Mouse (Mus musculus) midbrain, embryonic 10.5 days (tissue): ENCODE measurements around the gene Cuedc1. TPM values are rescaled to one million over a fixed set of nuclear protein-coding genes. Genes with fewer than 3 reads are reported as not detected.

ENCODE experiments used
- DNase-seq: peaks from one replicate; pipeline ENCODE4 v3.0.0-alpha.2; 2017; ENCODE audit warnings: low spot score
- H3K27ac ChIP-seq: fragments of 300-500 bp; sonication (generic); replicated peaks from 2 replicates; pipeline ENCODE4 v1.5.1; 2016; ENCODE audit warnings: mild to moderate bottlenecking
- H3K27me3 ChIP-seq: fragments of 300-500 bp; sonication (generic); 2 replicates; pipeline ENCODE4 v1.6.1; 2016; ENCODE audit warnings: low read depth, mild to moderate bottlenecking; ENCODE audit not compliant: poor library complexity, severe bottlenecking
- H3K36me3 ChIP-seq: fragments of 300-500 bp; sonication (generic); 2 replicates; pipeline ENCODE4 v1.6.1; 2016; ENCODE audit warnings: mild to moderate bottlenecking, moderate library complexity
- H3K4me1 ChIP-seq: fragments of 300-500 bp; sonication (generic); 2 replicates; pipeline ENCODE4 v1.6.1; 2016
- H3K4me3 ChIP-seq: fragments of 300-500 bp; sonication (generic); 2 replicates; pipeline ENCODE4 v1.5.1; 2016; ENCODE audit warnings: mild to moderate bottlenecking, moderate library complexity
- H3K9me3 ChIP-seq: fragments of 300-500 bp; sonication (generic); replicated peaks from 2 replicates; pipeline ENCODE4 v1.6.1; 2016; ENCODE audit warnings: mild to moderate bottlenecking
- WGBS: fragments of 180-500 bp; shearing (Covaris S2); methylation state at CpG from one replicate; pipeline ENCODE4 v1.1.7; 2016; 5-methylcytosine and 5-hydroxymethylcytosine counted together
- polyA plus RNA-seq: library from polyadenylated mRNA; unstranded; fragments of >200 nt; fragmentation: Nextera tagmentation; extraction: Ambion mirVana; gene quantifications from 2 replicates; pipeline ENCODE4 v1.2.1, GENCODE M21; 2016

Gene Cuedc1
- polyA plus RNA-seq, 1 experiment from 2014 or later = 27.2 TPM

DNA sequence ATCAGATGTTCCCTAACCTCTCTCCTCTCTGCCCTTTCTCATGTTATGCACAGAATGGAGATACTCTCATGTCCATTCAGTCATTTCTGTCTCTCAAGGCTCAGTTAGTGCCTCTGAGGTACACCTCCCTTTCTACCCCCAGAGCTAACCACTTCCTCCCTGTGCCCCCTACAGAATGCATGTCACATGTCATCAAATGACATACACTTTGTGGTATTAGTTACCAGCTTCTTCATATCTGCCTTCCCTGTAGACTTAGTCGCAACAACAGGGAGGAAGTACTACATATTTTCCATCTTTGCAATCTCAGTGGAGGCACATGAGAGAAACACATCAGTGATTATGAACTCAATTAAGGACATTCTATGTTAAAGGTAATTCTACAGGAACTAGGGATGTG is 5.9 kb upstream of the Cuedc1 start:
- H3K4me1 ChIP-seq = peaks cover 31% of the 10 kb centered on the region
- H3K27me3 ChIP-seq = no peaks in the 10 kb centered on the region; the same call in 1 of the 2 replicates
- H3K9me3 ChIP-seq = no peaks in the 10 kb centered on the region; the same call in 1 of the 2 replicates
- no peak overlapping the region for H3K4me3 ChIP-seq
- WGBS = 91% methylated on average over 1 of the region's 1 CpGs
- H3K27ac ChIP-seq = no peak overlapping the region
- H3K36me3 ChIP-seq = no peaks in the 10 kb centered on the region
- DNase-seq = no peak

DNA sequence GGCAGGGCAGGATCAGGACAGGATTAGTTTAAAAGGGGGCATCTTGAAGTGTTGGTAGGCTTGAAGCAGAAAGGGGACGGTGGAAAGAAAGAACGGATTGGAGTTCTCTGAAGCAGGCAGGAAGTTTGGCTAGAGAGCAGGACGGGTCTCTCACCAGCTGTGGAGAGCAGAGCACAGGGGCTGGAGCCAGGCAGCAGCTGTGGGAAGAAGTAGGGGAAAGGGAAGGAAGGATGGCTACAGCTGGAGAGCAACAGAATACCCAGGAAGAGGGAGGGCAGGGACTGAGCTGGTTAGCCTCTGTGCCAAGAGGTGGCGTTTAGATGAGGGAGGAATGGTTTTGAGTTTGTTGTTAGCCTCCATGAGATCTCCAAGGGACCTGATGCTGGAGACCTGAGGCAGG is 685 bp upstream of the Cuedc1 start:
- H3K27me3 ChIP-seq = peaks cover 12% of the 10 kb centered on the region
- no peak for DNase-seq
- 19% methylated on average over 4 of the region's 4 CpGs for WGBS
- H3K4me3 ChIP-seq = peak overlapping the region; percentile 99
- no peaks in the 10 kb centered on the region for H3K9me3 ChIP-seq
- peaks cover 6% of the 10 kb centered on the region for H3K36me3 ChIP-seq
- H3K27ac ChIP-seq = peak overlapping the region; percentile 100
- peaks cover 61% of the 10 kb centered on the region for H3K4me1 ChIP-seq

DNA sequence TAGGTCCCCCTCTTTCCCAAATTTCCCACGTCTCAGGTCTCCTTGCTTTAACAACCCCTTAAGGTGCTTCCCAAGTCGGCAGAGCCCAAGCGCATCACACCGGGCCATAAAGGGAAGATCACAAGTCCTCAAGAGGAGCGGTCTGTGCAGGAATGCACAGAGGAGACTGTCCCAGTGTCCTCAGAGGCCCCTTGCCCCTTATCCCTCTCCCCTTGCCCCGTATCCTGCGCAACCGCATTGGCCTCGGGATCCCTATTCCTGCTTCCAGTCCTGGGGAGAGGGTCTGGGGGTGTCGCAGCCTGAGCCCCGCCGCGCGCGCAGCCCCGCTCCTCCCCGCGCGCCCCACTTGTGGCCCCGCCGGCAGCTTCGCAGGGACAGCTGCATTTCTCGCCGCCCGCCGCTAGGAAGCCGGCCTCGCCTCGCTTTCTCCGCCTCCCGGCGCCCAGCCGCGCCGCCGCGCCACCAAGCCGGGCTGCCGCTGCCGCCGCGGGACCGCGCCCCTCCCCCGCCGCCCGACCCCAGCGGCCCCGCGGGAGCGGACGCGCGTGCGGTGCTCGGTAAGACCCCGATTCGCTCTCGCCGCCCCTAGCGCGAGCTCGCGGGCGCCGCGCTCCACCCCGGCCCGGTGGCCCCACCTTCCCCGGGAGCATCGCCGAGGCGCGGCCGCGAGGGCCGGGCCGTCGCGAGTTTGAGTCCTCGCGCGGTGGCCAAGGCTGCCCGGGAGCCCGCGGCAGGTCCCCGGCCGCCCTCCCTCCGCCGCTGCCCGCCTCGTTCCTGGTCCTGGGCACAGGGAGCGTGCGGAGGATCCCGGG is 1.1 kb downstream of the Cuedc1 start:
- DNase-seq = peak; percentile 86
- H3K9me3 ChIP-seq = no peaks in the 10 kb centered on the region
- H3K27ac ChIP-seq = peak overlapping the region; percentile 100
- peaks cover 69% of the 10 kb centered on the region for H3K4me1 ChIP-seq
- H3K27me3 ChIP-seq = peaks cover 12% of the 10 kb centered on the region
- under 1% methylated on average over 72 of the region's 95 CpGs for WGBS
- H3K4me3 ChIP-seq = peak overlapping the region; percentile 99
- peaks cover 17% of the 10 kb centered on the region for H3K36me3 ChIP-seq

DNA sequence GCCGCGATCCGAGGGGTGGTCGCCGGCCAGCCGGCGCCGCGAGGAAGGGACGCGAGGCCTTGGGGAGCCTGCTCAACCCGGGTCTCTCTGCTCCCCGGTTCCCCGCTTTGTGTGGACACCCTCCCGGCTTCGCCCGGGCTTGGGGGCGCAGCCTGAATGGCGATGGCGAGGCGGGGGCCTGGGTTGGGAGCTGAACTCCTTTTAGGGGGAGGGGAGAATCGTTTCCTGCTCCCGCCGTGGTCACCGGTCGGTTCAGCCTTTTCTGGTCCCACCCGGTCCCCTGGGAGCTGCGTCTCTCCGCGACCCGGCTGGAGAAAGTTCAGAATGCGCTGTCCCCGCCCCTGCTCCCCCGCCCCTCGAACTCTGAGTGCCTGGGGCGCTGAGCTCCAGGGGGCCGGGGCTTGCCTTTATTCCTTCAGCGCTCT is 1.8 kb downstream of the Cuedc1 start:
- peak; percentile 83 for DNase-seq
- Histone ChIP-seq H3K36me3 (peaks cover 23% of the 10 kb centered on the region), H3K4me1 (peaks cover 73% of the 10 kb centered on the region), H3K4me3 (peak overlapping the region; percentile 99), H3K27me3 (peaks cover 12% of the 10 kb centered on the region), H3K27ac (peak overlapping the region; percentile 100), H3K9me3 (no peaks in the 10 kb centered on the region)
- WGBS = under 1% methylated on average over 38 of the region's 38 CpGs

DNA sequence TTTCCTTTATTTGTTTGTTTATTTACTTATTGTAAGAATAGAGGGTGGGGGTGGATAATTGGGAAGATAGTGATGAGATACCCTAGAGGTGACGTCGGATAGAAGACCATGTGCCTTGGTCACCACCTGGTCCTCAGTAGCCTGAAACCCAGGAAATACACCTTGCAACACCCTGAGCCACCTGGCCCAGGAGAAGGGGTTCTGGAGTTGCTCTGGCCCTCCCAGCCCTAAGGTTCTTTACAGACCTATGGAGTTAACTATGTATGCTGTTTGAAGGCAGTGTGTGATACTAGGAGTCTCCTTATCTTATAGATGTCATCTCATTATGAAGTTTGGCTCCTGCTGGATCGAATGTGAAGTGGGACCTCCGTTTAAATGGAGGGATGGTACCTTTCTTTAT is 2.3 kb downstream of the Cuedc1 start:
- Histone ChIP-seq H3K27me3 (peaks cover 12% of the 10 kb centered on the region), H3K9me3 (no peaks in the 10 kb centered on the region), H3K4me1 (peaks cover 71% of the 10 kb centered on the region), H3K27ac (peak overlapping the region; percentile 100), H3K4me3 (peak overlapping the region; percentile 99), H3K36me3 (peaks cover 24% of the 10 kb centered on the region)
- no peak for DNase-seq
- WGBS = 37% methylated on average over 4 of the region's 4 CpGs

DNA sequence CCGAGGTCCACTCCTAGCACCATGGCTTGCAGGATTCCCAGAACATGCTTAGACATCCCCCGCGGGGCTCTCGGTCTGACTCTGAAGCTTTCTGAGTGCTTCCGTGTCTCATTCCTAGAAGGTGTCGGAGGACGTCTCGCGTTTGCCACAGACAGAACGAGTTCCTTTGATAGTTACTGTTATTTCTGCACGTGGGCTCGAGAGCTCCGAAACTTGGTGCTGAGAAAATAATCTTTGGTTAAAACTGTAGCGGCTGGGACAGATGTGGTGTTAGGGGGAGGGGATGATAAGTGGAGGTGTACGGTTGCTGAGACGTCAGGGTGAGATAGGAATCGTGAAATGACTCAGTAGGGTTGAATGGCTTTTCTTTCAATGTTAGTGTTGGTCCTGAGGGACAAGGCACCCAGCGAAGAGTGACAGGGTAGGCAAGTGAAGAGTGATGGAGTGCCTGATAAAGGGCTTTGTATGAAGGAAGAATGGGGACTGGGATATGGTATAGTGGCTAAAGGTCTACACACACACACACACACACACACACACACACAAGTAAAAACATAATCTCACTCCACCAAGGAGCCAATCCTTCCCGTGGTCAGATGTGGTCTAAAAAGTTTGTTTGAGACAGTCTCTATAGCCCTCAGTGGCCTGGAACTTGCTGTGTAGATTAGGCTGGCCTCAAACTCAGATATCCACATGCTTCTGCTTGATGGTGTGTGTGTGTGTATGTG is 5.5 kb downstream of the Cuedc1 start:
- Histone ChIP-seq H3K4me1 (peaks cover 80% of the 10 kb centered on the region), H3K27me3 (no peaks in the 10 kb centered on the region), H3K4me3 (no peak overlapping the region), H3K36me3 (peaks cover 24% of the 10 kb centered on the region), H3K27ac (no peak overlapping the region), H3K9me3 (no peaks in the 10 kb centered on the region)
- 96% methylated on average over 19 of the region's 19 CpGs for WGBS
- DNase-seq = no peak

DNA sequence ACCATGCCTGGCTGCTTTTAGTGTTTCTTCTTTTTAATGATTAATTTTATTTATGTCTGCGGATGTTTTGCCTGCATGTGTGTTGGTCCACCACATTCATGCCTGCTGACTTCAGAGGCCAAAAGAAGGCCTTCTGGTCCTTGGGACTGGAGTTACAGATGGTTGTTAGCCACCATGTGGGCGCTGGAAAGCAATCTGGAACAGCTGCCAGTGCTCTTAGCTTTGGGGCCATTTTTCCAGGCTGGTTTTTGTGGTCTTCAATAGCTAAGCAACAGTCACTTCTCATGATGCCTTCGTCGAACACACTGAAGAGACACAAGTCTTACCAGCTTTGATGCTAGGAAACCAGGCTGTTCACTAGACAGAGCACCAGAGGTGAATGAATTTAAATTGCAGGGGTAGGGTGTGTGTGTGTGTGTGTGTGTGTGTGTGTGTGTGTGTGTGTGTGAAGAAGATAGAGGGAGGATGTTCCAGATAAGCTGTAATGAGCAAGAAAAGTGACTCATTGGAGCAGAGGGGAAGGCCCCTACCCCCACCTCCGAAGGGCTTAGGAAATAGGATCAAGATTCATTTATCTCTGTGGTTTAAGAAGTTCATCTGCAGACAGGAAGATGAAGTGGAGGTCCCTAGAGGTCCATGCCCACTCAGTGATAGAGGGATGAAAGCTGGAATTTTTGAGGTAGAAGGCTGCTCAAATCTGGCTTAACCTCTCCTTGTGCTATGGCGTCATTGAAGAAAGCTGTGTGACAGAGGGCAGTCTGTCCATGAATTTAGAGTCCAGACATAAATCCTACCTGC is 7.8 kb downstream of the Cuedc1 start:
- no peak for DNase-seq
- WGBS = 82% methylated on average over 6 of the region's 6 CpGs
- peaks cover 30% of the 10 kb centered on the region for H3K36me3 ChIP-seq
- H3K9me3 ChIP-seq = no peaks in the 10 kb centered on the region
- peak overlapping the region; percentile 69 for H3K27ac ChIP-seq
- no peak overlapping the region for H3K4me3 ChIP-seq
- H3K27me3 ChIP-seq = no peaks in the 10 kb centered on the region
- H3K4me1 ChIP-seq = peaks cover 74% of the 10 kb centered on the region

DNA sequence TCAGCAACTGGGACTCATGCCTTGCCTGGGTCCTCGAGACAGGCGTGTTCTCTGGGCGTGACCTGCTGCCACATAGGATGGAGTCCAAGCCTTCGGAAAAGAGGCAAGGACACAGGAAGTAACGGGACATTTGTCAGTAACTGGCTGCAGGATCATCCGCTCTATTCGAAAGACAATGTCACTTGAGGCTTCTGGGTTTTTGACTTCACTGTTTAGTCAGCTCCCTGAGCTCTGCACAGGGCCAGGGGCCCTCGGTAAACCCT is 8.4 kb downstream of the Cuedc1 start:
- no peak for DNase-seq
- peaks cover 71% of the 10 kb centered on the region for H3K4me1 ChIP-seq
- H3K27ac ChIP-seq = peak overlapping the region; percentile 69
- peaks cover 30% of the 10 kb centered on the region for H3K36me3 ChIP-seq
- no peaks in the 10 kb centered on the region for H3K27me3 ChIP-seq
- no peak overlapping the region; the same call in 1 of the 2 replicates for H3K4me3 ChIP-seq
- no peaks in the 10 kb centered on the region for H3K9me3 ChIP-seq
- 71% methylated on average over 8 of the region's 8 CpGs for WGBS

DNA sequence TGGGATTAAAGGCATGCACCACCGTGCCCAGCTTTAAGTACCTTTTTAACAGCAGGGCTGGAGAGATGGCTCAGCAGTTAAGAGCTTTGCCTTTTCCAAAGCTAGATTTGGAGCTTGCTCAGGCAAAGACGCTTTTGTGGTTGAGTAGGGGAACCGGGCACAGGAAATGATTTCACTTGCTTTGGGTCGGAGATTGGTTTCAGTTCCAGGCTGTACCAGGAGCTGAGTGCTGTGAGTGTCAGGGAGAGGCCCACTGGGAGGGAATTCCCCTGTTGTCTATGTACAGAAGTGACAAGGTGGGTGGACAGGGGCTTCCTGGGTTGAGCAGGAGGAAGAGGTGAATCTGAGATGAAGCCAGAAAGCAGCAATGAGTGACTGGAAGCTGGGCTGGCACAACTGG is 9.5 kb downstream of the Cuedc1 start:
- Histone ChIP-seq H3K4me1 (peaks cover 71% of the 10 kb centered on the region), H3K27ac (peak overlapping the region; percentile 65), H3K9me3 (no peaks in the 10 kb centered on the region), H3K36me3 (peaks cover 22% of the 10 kb centered on the region), H3K27me3 (no peaks in the 10 kb centered on the region), H3K4me3 (no peak overlapping the region)
- no peak for DNase-seq
- 87% methylated on average over 4 of the region's 4 CpGs for WGBS

DNA sequence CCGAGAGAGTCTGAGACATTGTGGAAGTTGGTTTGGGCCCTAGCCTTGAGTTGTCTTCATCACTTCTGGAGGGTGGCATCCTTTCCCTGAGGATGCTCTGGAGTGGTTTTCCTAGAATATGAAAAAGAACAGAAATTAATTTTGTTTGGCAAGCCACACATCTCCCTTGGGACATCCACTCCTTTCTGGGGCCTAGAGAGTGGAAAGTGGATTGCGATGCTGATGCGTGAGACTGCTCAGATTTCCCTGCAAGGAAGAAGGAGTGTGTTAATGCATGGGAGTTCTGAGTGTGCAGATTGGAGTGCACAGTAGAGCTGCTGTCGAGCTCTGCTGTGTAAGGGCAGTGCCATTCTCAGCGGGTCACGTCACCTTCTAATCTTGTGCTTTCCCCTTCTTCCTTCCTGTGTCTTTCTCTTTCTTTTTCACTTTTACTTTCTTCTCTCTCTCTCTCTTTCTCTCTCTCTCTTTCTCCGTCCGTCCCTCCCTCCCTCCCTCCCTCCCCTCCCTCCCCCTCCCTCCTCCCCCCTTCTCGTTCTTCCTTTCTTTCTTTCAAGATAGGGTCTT is 12.3 kb downstream of the Cuedc1 start:
- Histone ChIP-seq H3K4me3 (no peak overlapping the region), H3K4me1 (peaks cover 87% of the 10 kb centered on the region), H3K27ac (no peak overlapping the region), H3K9me3 (no peaks in the 10 kb centered on the region), H3K36me3 (peaks cover 5% of the 10 kb centered on the region), H3K27me3 (no peaks in the 10 kb centered on the region)
- WGBS = 81% methylated on average over 9 of the region's 9 CpGs
- DNase-seq = no peak

DNA sequence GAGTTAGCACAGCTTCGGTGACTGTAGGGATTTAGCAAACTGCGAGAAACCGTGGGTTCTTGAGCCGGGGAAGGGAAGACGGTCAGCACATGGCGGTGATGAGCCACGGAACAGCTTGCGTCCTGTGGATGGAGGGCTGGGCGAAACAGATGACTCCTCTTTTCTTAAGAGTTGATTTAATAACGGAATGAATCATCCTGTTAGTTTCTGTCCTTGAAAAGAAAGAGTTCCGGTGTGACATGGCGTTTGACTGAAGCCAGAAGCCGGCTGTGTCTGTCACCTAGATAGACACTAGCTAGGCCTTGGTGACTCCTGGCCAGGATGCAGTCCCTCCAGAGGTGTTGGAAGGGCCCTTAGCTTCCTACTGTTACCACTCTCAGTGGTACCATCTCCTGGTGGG is 14.2 kb downstream of the Cuedc1 start:
- DNase-seq = no peak
- Histone ChIP-seq H3K4me1 (peaks cover 88% of the 10 kb centered on the region), H3K27me3 (no peaks in the 10 kb centered on the region), H3K36me3 (peaks cover 5% of the 10 kb centered on the region), H3K27ac (peak overlapping the region; percentile 57), H3K9me3 (no peaks in the 10 kb centered on the region), H3K4me3 (no peak overlapping the region)
- WGBS = 54% methylated on average over 13 of the region's 13 CpGs

DNA sequence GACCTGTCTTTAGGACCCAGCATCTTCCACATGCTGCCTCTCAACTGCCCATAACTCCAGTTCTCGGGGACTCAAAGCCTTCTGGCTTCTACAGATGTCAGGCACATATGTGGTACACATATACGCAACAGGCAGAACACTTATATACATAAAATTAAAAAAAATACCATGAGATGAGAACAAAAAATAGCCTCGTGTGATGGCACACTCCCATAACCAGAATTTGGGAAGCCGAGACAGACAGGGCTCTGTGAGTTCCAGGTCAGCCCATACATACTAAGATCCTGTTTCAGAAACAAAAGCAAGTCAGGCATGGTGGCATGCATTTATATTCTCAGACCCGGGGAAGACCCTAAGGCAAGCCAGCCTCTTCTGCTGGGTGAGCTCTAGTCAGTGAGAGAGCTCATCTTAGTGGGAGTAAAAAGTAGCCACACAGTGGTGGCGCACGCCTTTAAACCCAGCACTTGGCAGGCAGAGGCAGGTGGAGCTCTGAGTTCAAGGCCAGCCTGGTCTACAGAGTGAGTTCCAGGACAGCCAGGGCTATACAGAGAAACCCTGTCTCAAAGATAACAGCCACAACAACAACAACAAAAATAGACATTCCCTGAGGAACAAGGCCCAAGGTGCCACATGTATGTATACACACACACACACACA is 14.9 kb downstream of the Cuedc1 start:
- Histone ChIP-seq H3K36me3 (peaks cover 5% of the 10 kb centered on the region), H3K9me3 (no peaks in the 10 kb centered on the region), H3K27me3 (no peaks in the 10 kb centered on the region), H3K4me3 (no peak overlapping the region), H3K27ac (peak overlapping the region; percentile 57; the same call in 1 of the 2 replicates), H3K4me1 (peaks cover 88% of the 10 kb centered on the region)
- DNase-seq = no peak
- WGBS = 85% methylated on average over 7 of the region's 7 CpGs
